Mouse (Mus musculus): ENCODE results near the gene Olfr1082.
"Not testable (repeated sequence)": the region's sequence is repeated elsewhere in the genome, so short reads cannot be mapped to it uniquely, and the experiment has no call there.

DNA sequence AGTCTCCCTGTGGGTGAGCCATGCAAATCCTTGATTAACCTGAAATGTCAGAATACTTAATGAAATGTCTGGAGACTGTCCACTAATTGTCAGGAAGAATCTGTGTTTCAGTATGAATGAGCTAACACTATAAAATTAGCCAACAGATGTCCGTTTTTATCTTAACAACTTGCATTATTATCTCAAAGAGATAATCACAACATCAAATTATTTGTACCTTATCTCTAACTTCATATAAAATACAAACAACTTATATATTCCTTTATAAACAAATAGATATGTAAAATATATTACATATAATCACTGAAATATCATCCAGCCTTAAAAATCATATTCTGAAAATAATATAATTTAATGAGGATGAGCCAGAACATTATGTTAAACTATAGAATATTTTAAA lies at the start of gene Olfr1082:
- not testable (repeated sequence) for TF ChIP-seq CTCF (IDR thresholded peaks at IDR 0.05; ENCODE audit: extremely low read depth, insufficient read length, insufficient replicate concordance, low read depth, low read length); POLR2A (IDR thresholded peaks at IDR 0.05; ENCODE audit: low read depth, low read length)

All from small intestine, adult 2 months (tissue).